Mouse (Mus musculus): ENCODE measurements at regions not wholly inside any gene's neighbourhood (a gene's known extent, or its start where the extent isn't known, plus 50 kb on each side); places are given as distances from the start of the nearest gene placed in this dataset.

GRCm38 (mm10) chr7:95460889-95461288 lies 710.2 kb upstream of the Tenm4 start:
- no peak for DNase-seq (ENCODE audit: low spot score)

GRCm38 (mm10) chr7:95465506-95465905 lies 705.5 kb upstream of the Tenm4 start:
- peak; percentile 13 for DNase-seq (ENCODE audit: low spot score)

GRCm38 (mm10) chr7:95467028-95467427 lies 704.0 kb upstream of the Tenm4 start:
- DNase-seq (ENCODE audit: low spot score), result no peak

GRCm38 (mm10) chr7:95473892-95474291 lies 697.2 kb upstream of the Tenm4 start:
- DNase-seq (ENCODE audit: low spot score), result no peak

GRCm38 (mm10) chr7:95480121-95480726 lies 690.8 kb upstream of the Tenm4 start:
- no peak for DNase-seq (ENCODE audit: low spot score)

- DNase-seq (ENCODE audit: low spot score), result no peak
Observed at GRCm38 (mm10) chr7:95489666-95490065, 681.4 kb upstream of the Tenm4 start.

GRCm38 (mm10) chr7:95494793-95495192 lies 676.3 kb upstream of the Tenm4 start:
- no peak for DNase-seq (ENCODE audit: low spot score)

- no peak for DNase-seq (ENCODE audit: low spot score)
Observed at GRCm38 (mm10) chr7:95502959-95503358, 668.1 kb upstream of the Tenm4 start.

- no peak for DNase-seq (ENCODE audit: low spot score)
Observed at GRCm38 (mm10) chr7:95547256-95547655, 623.8 kb upstream of the Tenm4 start.

GRCm38 (mm10) chr7:95550099-95550498 lies 620.9 kb upstream of the Tenm4 start:
- no peak for DNase-seq (ENCODE audit: low spot score)

GRCm38 (mm10) chr7:95551798-95552387 lies 619.2 kb upstream of the Tenm4 start:
- DNase-seq (ENCODE audit: low spot score), result no peak

GRCm38 (mm10) chr7:95558589-95558988 lies 612.5 kb upstream of the Tenm4 start:
- DNase-seq (ENCODE audit: low spot score), result no peak

GRCm38 (mm10) chr7:95578633-95579032 lies 592.4 kb upstream of the Tenm4 start:
- DNase-seq (ENCODE audit: low spot score), result no peak

- DNase-seq (ENCODE audit: low spot score), result no peak
Observed at GRCm38 (mm10) chr7:95581325-95581724, 589.7 kb upstream of the Tenm4 start.

GRCm38 (mm10) chr7:95598339-95598738 lies 572.7 kb upstream of the Tenm4 start:
- no peak for DNase-seq (ENCODE audit: low spot score)

GRCm38 (mm10) chr7:95613736-95614135 lies 557.3 kb upstream of the Tenm4 start:
- DNase-seq (ENCODE audit: low spot score), result no peak

GRCm38 (mm10) chr7:95617370-95617769 lies 553.7 kb upstream of the Tenm4 start:
- no peak for DNase-seq (ENCODE audit: low spot score)

GRCm38 (mm10) chr7:95618170-95618569 lies 552.9 kb upstream of the Tenm4 start:
- DNase-seq (ENCODE audit: low spot score), result no peak

GRCm38 (mm10) chr7:95620079-95620478 lies 551.0 kb upstream of the Tenm4 start:
- DNase-seq (ENCODE audit: low spot score), result no peak

GRCm38 (mm10) chr7:95640683-95641082 lies 530.4 kb upstream of the Tenm4 start:
- DNase-seq (ENCODE audit: low spot score), result no peak

GRCm38 (mm10) chr7:95674319-95674718 lies 496.7 kb upstream of the Tenm4 start:
- DNase-seq (ENCODE audit: low spot score), result no peak

- DNase-seq (ENCODE audit: low spot score), result no peak
Observed at GRCm38 (mm10) chr7:95682521-95682920, 488.5 kb upstream of the Tenm4 start.

- DNase-seq (ENCODE audit: low spot score), result no peak
Observed at GRCm38 (mm10) chr7:95687733-95688132, 483.3 kb upstream of the Tenm4 start.

All from heart, adult 8-10 months (tissue).